Mouse (Mus musculus): Measurements from ENCODE around the gene Atxn7l1. TPM values are rescaled to one million over a fixed set of nuclear protein-coding genes. Genes with fewer than 3 reads are reported as not detected.

Gene Atxn7l1
- 176 and 194 TPM in 2 replicates for polyA plus RNA-seq (2012; rRNA removed)

- Histone ChIP-seq H3K4me1 (ENCODE audit: control insufficient read depth, insufficient read depth, low read length) (peaks cover 9% of the 10 kb centered on the region), H3K4me3 (ENCODE audit: control insufficient read depth, low read depth, low read length) (peak within 1 kb of the TSS; percentile 96), H3K36me3 (ENCODE audit: control insufficient read depth, insufficient read depth, low read length) (no peaks in the 10 kb centered on the region), H3K27ac (ENCODE audit: control insufficient read depth, insufficient read depth, low read depth, low read length) (peak within 1 kb of the TSS; percentile 81), H3K27me3 (ENCODE audit: control insufficient read depth, insufficient read depth, low read length) (no peaks in the 10 kb centered on the region)
- TF ChIP-seq CTCF (IDR thresholded peaks at IDR 0.05; ENCODE audit: control insufficient read depth, insufficient read depth, insufficient replicate concordance, low read depth, low read length) (peak; percentile 97), POLR2A (IDR thresholded peaks at IDR 0.05; ENCODE audit: control insufficient read depth, low read depth, low read length) (peak; percentile 79)
Measured at GRCm38 (mm10) chr12:33147497-33148267, at the start of gene Atxn7l1. TSS of gene Atxn7l1 (plus strand) at chr12:33147693.

DNA sequence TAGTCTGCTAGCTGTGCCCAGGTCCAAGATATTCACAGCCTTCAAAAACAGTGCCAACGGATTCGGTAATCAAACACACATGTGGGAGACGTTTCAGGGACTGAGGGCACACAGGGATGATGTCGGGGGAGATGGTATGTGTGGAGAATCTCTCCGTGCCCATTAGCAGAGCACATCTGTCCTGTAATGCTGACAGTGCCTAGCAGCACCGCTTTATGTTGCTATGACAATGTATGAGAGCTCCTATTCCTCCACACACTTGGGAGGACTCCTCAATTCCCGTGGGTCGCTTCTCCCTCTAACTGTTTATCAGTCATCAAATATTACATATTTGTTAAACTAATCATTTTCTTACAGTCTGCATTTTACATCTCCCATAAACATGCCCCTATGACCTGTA is 45.9 kb upstream of the Atxn7l1 start:
- H3K4me3 ChIP-seq (ENCODE audit: control insufficient read depth, low read depth, low read length) = no peak overlapping the region
- H3K27me3 ChIP-seq (ENCODE audit: control insufficient read depth, insufficient read depth, low read length) = no peaks in the 10 kb centered on the region
- no peak for TF ChIP-seq CTCF (IDR thresholded peaks at IDR 0.05; ENCODE audit: control insufficient read depth, insufficient read depth, insufficient replicate concordance, low read depth, low read length)
- no peak for TF ChIP-seq POLR2A (IDR thresholded peaks at IDR 0.05; ENCODE audit: control insufficient read depth, low read depth, low read length)
- H3K27ac ChIP-seq (ENCODE audit: control insufficient read depth, insufficient read depth, low read depth, low read length) = no peak overlapping the region
- no peaks in the 10 kb centered on the region for H3K4me1 ChIP-seq (ENCODE audit: control insufficient read depth, insufficient read depth, low read length)
- no peaks in the 10 kb centered on the region for H3K36me3 ChIP-seq (ENCODE audit: control insufficient read depth, insufficient read depth, low read length)

- H3K4me1 ChIP-seq (ENCODE audit: control insufficient read depth, insufficient read depth, low read length) = no peaks in the 10 kb centered on the region
- H3K27me3 ChIP-seq (ENCODE audit: control insufficient read depth, insufficient read depth, low read length) = no peaks in the 10 kb centered on the region
- H3K4me3 ChIP-seq (ENCODE audit: control insufficient read depth, low read depth, low read length) = no peak overlapping the region
- TF ChIP-seq CTCF (IDR thresholded peaks at IDR 0.05; ENCODE audit: control insufficient read depth, insufficient read depth, insufficient replicate concordance, low read depth, low read length) = no peak
- no peak for TF ChIP-seq POLR2A (IDR thresholded peaks at IDR 0.05; ENCODE audit: control insufficient read depth, low read depth, low read length)
- H3K36me3 ChIP-seq (ENCODE audit: control insufficient read depth, insufficient read depth, low read length) = no peaks in the 10 kb centered on the region
- no peak overlapping the region for H3K27ac ChIP-seq (ENCODE audit: control insufficient read depth, insufficient read depth, low read depth, low read length)
Measured at GRCm38 (mm10) chr12:33102342-33103115, 45.0 kb upstream of the Atxn7l1 start.

GRCm38 (mm10) chr12:33105724-33106123 is 41.8 kb upstream of the Atxn7l1 start:
- 0 out of 2 replicates have a peak, but pooled peaks cover 2% of the 10 kb centered on the region for H3K4me1 ChIP-seq (ENCODE audit: control insufficient read depth, insufficient read depth, low read length)
- TF ChIP-seq CTCF (IDR thresholded peaks at IDR 0.05; ENCODE audit: control insufficient read depth, insufficient read depth, insufficient replicate concordance, low read depth, low read length) (no peak), POLR2A (IDR thresholded peaks at IDR 0.05; ENCODE audit: control insufficient read depth, low read depth, low read length) (no peak)
- no peak overlapping the region for H3K27ac ChIP-seq (ENCODE audit: control insufficient read depth, insufficient read depth, low read depth, low read length)
- no peak overlapping the region for H3K4me3 ChIP-seq (ENCODE audit: control insufficient read depth, low read depth, low read length)
- H3K36me3 ChIP-seq (ENCODE audit: control insufficient read depth, insufficient read depth, low read length) = no peaks in the 10 kb centered on the region
- H3K27me3 ChIP-seq (ENCODE audit: control insufficient read depth, insufficient read depth, low read length) = no peaks in the 10 kb centered on the region

- Histone ChIP-seq H3K27ac (ENCODE audit: control insufficient read depth, insufficient read depth, low read depth, low read length) (no peak overlapping the region), H3K4me3 (ENCODE audit: control insufficient read depth, low read depth, low read length) (no peak overlapping the region), H3K36me3 (ENCODE audit: control insufficient read depth, insufficient read depth, low read length) (no peaks in the 10 kb centered on the region), H3K27me3 (ENCODE audit: control insufficient read depth, insufficient read depth, low read length) (no peaks in the 10 kb centered on the region), H3K4me1 (ENCODE audit: control insufficient read depth, insufficient read depth, low read length) (peaks cover 2% of the 10 kb centered on the region; the same call in 1 of the 2 replicates)
- TF ChIP-seq CTCF (IDR thresholded peaks at IDR 0.05; ENCODE audit: control insufficient read depth, insufficient read depth, insufficient replicate concordance, low read depth, low read length) (no peak), POLR2A (IDR thresholded peaks at IDR 0.05; ENCODE audit: control insufficient read depth, low read depth, low read length) (no peak)
Measured at GRCm38 (mm10) chr12:33106438-33107167, 40.9 kb upstream of the Atxn7l1 start.

DNA sequence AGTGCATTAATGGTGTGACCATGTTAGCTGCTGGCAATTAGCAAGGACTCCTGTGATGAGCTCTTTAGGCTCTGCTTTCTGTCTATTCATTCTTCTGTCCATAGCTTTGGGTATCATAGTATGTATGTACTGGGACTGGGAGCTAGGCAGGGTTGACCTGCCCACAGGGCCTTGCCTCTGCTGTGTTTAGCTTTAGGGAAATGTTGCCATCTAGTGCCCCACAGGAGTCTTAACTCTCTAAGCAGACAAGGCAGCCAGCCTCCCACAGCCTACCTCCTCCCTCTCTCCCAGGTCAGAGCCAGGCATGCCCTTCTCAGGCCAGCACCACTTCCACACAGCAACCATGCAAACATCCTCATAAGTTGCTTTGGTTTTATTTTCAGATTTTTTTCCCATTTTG is 38.0 kb upstream of the Atxn7l1 start:
- H3K27me3 ChIP-seq (ENCODE audit: control insufficient read depth, insufficient read depth, low read length) = no peaks in the 10 kb centered on the region
- H3K27ac ChIP-seq (ENCODE audit: control insufficient read depth, insufficient read depth, low read depth, low read length) = no peak overlapping the region
- no peak overlapping the region for H3K4me3 ChIP-seq (ENCODE audit: control insufficient read depth, low read depth, low read length)
- TF ChIP-seq POLR2A (IDR thresholded peaks at IDR 0.05; ENCODE audit: control insufficient read depth, low read depth, low read length) (no peak), CTCF (IDR thresholded peaks at IDR 0.05; ENCODE audit: control insufficient read depth, insufficient read depth, insufficient replicate concordance, low read depth, low read length) (peak; percentile 50; the same call in 1 of the 2 replicates)
- peaks cover 2% of the 10 kb centered on the region; the same call in 1 of the 2 replicates for H3K4me1 ChIP-seq (ENCODE audit: control insufficient read depth, insufficient read depth, low read length)
- H3K36me3 ChIP-seq (ENCODE audit: control insufficient read depth, insufficient read depth, low read length) = no peaks in the 10 kb centered on the region
